Mouse (Mus musculus) midbrain, postnatal 0 days (tissue): ENCODE data around the gene Ptprn2. TPM values are rescaled to one million over a fixed set of nuclear protein-coding genes. Genes with fewer than 3 reads are reported as not detected.

ENCODE experiments used
- ATAC-seq: fragments of 200-750 bp; cut with Nextera tagmentation; 2 replicates; pipeline ENCODE4 v1.8.0; 2017; ENCODE audit warnings: moderate number of reproducible peaks, mild to moderate bottlenecking, moderate TSS enrichment, moderate library complexity; ENCODE audit not compliant: low FRiP score
- DNase-seq: peaks from one replicate; pipeline ENCODE4 v3.0.0-alpha.2; 2015; ENCODE audit warnings: low spot score
- H3K27ac ChIP-seq: fragments of 300-500 bp; sonication (generic); 2 replicates; pipeline ENCODE4 v1.5.1; 2014; ENCODE audit warnings: low read depth, mild to moderate bottlenecking, low read length, mixed read lengths
- H3K27me3 ChIP-seq: fragments of 300-500 bp; sonication (generic); 2 replicates; pipeline ENCODE4 v1.6.1; 2014; ENCODE audit warnings: low read length, control low read depth, mixed read lengths; ENCODE audit not compliant: insufficient read depth
- H3K36me3 ChIP-seq: fragments of 300-500 bp; sonication (generic); 2 replicates; pipeline ENCODE4 v1.6.1; 2014; ENCODE audit warnings: low read length, control low read depth, mixed read lengths; ENCODE audit not compliant: insufficient read depth
- H3K4me1 ChIP-seq: fragments of 300-500 bp; sonication (generic); 2 replicates; pipeline ENCODE4 v1.6.1; 2014; ENCODE audit warnings: mild to moderate bottlenecking, control low read depth, antibody characterized with exemption, low read length, mixed read lengths; ENCODE audit not compliant: insufficient read depth
- H3K4me2 ChIP-seq: fragments of 300-500 bp; sonication (generic); 2 replicates; pipeline ENCODE4 v1.6.1; 2014; ENCODE audit warnings: low read depth, mild to moderate bottlenecking, low read length, mixed read lengths; ENCODE audit not compliant: poor library complexity, severe bottlenecking
- H3K4me3 ChIP-seq: fragments of 300-500 bp; sonication (generic); 2 replicates; pipeline ENCODE4 v1.5.1; 2014; ENCODE audit warnings: low read depth, mild to moderate bottlenecking, low read length, moderate library complexity
- H3K9ac ChIP-seq: fragments of 300-500 bp; sonication (generic); replicated peaks from 2 replicates; pipeline ENCODE4 v1.6.1; 2014; ENCODE audit warnings: mild to moderate bottlenecking, low read length, moderate library complexity, mixed read lengths; ENCODE audit not compliant: poor library complexity, severe bottlenecking
- H3K9me3 ChIP-seq: fragments of 300-500 bp; sonication (generic); 2 replicates; pipeline ENCODE4 v1.6.1; 2016; ENCODE audit warnings: low read length, control low read depth
- CTCF ChIP-seq: IDR thresholded peaks from 2 replicates; pipeline ENCODE4 v1.5.1; 2016; ENCODE audit warnings: antibody characterized with exemption, mild to moderate bottlenecking
- WGBS: fragments of 180-500 bp; shearing (Covaris S2); extraction: QIAGEN DNeasy Blood & Tissue Kit; methylation state at CpG from one replicate; pipeline ENCODE4 v1.1.7; 2014; 5-methylcytosine and 5-hydroxymethylcytosine counted together
- polyA plus RNA-seq: library from polyadenylated mRNA; unstranded; fragments of >200 nt; fragmentation: Nextera tagmentation; extraction: Ambion mirVana; gene quantifications from 2 replicates; pipeline ENCODE4 v1.2.1, GENCODE M21; 2015
- total RNA-seq: library from RNA; depleted of rRNA; stranded (reverse); fragments of >200 nt; gene quantifications from 2 replicates; pipeline ENCODE4 v1.2.3, GENCODE M21; 2014

Ptprn2 gene
- total and polyA plus RNA-seq, 2 experiments from 2014 or later: 22.2 to 110 TPM

DNA sequence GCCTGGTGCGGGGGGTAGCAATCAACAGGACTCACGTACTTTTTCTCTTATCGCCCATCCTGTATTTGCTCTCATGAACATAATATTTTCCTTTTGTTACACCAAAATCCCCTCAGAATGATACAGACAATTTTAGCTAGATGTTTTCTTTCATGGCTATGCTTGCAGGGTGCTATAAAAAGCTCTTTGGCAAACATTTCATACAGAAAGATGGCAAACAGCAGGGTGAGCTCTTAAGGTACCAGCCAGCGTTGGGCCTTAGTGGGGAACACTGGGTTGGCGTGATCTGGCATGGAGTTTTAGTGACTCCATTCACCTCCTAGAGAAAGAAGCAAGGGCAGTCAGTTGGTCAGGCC lies 771.3 kb downstream of the Ptprn2 start:
- no peak for DNase-seq
- Histone ChIP-seq H3K4me1 (peaks cover 24% of the 10 kb centered on the region), H3K27me3 (no peaks in the 10 kb centered on the region), H3K27ac (peak overlapping the region; percentile 79), H3K4me3 (no peak overlapping the region), H3K4me2 (no peak overlapping the region), H3K9ac (no peak overlapping the region), H3K36me3 (peaks cover 20% of the 10 kb centered on the region), H3K9me3 (no peaks in the 10 kb centered on the region)
- no peak for TF ChIP-seq CTCF
- 31% methylated on average over 5 of the region's 5 CpGs for WGBS
- ATAC-seq: no peak

DNA sequence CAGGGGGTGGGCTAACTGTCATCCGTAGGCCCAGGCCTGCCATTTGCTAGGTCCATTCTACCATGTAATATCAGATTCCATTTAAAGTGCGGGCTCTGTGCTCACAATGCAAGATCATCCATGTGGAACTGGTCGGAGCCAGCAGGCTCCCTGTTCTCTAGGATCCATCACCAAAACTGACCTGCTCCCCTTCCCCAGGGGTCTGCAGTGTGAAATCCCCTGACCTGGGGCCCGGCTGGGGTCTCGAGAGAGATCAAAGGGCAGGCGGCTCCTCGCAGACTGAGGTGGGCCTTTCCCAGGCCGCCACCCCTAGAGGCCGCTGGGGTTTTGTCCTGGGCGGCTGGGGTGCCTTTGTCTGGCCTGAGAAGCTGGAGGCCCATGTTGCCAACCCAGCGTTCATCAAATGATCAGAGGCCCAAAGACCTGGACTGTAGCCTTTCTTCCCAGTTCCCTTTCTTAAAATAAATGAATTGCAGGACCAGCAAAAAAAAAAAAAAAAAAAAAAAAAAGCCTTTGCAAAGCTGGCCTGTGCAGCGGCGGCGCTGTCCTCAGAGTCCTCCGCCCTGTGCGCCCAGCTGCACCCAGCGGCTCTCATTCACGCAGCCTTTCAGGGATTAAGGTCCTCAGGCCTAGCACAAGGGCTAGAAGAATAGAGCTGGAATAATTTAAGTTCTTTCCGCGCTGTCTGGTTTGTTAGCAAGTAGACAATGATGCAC lies 771.8 kb downstream of the Ptprn2 start:
- no peak overlapping the region for H3K4me3 ChIP-seq
- 10% methylated on average over 20 of the region's 20 CpGs for WGBS
- H3K4me2 ChIP-seq: no peak overlapping the region
- no peaks in the 10 kb centered on the region for H3K27me3 ChIP-seq
- DNase-seq (peak; percentile 32), ATAC-seq (peak; percentile 72; the same call in 1 of the 2 replicates)
- H3K9ac ChIP-seq: no peak overlapping the region; the same call in 1 of the 2 replicates
- peak overlapping the region; percentile 79 for H3K27ac ChIP-seq
- peaks cover 20% of the 10 kb centered on the region for H3K4me1 ChIP-seq
- H3K36me3 ChIP-seq: peaks cover 20% of the 10 kb centered on the region
- H3K9me3 ChIP-seq: no peaks in the 10 kb centered on the region
- TF ChIP-seq CTCF: peak; percentile 42

DNA sequence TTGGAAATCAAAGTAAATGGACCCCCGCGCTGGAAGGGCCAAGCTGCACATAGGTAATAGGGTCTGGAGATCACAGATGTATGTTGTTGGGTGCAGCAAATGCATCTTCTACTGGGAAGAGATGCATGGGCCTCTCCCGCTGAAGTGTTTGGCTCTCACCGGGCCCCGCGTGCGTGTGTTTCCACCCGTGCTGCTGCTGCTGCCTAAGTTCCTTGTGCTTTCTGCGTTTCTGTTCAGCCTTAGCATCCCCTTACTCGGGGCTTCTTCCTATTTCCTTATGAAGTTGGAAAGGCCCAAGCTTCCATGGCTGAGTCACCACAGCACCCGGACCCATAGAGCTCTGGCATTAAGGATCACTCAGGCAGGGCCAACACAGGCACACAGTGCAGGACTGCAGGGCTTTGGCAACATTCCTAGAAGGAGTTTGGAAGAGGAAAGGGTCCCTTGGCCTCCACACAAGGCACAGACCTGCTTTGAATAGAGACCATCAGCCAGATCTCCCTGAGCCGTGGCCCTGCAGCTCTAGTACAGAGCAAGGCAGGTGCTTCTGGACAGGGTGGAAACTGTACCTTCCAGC lies 772.5 kb downstream of the Ptprn2 start:
- H3K36me3 ChIP-seq: peaks cover 20% of the 10 kb centered on the region
- H3K27ac ChIP-seq: peak overlapping the region; percentile 79
- 10% methylated on average over 12 of the region's 12 CpGs for WGBS
- no peaks in the 10 kb centered on the region for H3K27me3 ChIP-seq
- ATAC-seq (peak; percentile 39), DNase-seq (peak; percentile 56)
- H3K4me2 ChIP-seq: no peak overlapping the region
- no peak overlapping the region for H3K4me3 ChIP-seq
- H3K9ac ChIP-seq: no peak overlapping the region
- H3K4me1 ChIP-seq: peaks cover 19% of the 10 kb centered on the region
- TF ChIP-seq CTCF: no peak
- no peaks in the 10 kb centered on the region for H3K9me3 ChIP-seq

DNA sequence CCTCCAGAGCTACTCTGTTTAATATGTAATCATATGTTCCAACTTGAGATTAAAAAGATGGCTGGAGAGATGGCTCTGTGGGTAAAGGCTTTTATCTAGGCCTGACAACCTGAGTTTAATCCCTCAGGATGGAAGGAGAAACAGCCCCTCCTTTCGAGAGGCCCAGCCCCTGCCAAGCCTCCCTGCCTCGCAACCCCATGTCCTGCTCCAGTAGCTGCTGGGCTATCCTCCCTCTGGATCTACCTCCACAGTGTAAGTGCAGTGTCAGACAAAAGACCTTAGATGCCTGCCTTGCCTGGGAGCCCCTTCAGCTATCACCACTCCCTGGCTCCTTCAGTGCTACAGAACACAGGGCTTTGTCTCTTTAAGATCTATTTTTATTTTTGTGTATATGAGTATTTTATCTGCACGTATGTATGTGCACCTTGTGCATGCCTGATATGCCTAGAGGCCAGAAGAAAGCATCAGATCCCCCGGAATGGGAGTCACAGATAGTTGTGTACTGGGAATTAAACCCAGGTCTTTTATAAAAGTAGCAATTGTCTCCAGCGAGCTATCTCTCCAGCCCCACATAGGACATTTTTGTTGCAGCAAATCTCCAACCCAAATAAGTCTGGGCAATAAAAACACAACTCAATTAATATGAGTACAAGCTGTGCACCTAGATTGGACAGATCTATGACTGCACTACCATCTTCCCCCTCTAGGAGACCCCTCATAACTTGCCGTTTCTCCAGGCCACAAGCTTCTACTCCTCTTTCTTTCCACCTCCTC lies 775.1 kb downstream of the Ptprn2 start:
- Histone ChIP-seq H3K9ac (no peak overlapping the region), H3K4me2 (no peak overlapping the region), H3K4me1 (peaks cover 19% of the 10 kb centered on the region), H3K4me3 (no peak overlapping the region), H3K9me3 (no peaks in the 10 kb centered on the region), H3K36me3 (peaks cover 3% of the 10 kb centered on the region; the same call in 1 of the 2 replicates), H3K27ac (no peak overlapping the region), H3K27me3 (no peaks in the 10 kb centered on the region)
- peak; percentile 47 for TF ChIP-seq CTCF
- ATAC-seq: no peak
- DNase-seq: no peak
- WGBS: 42% methylated on average over 6 of the region's 6 CpGs

DNA sequence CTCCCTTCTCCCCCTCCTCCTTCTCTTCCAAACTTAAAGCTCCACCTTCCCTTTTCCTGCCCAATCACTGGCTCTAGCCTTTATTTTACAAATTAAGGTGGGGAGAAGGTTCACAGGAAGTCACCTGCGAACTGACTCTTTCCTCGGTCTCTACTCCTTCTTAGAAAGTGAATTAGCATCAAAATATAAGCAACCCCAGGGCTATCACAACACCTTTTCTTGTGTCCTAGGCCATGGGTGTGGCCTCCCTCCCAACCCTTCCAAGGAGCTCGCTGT lies 775.6 kb downstream of the Ptprn2 start:
- ATAC-seq (no peak), DNase-seq (no peak)
- H3K9ac ChIP-seq: no peak overlapping the region
- H3K4me2 ChIP-seq: no peak overlapping the region
- no peak overlapping the region for H3K27ac ChIP-seq
- no peak overlapping the region for H3K4me3 ChIP-seq
- peaks cover 19% of the 10 kb centered on the region for H3K4me1 ChIP-seq
- H3K36me3 ChIP-seq: peaks cover 3% of the 10 kb centered on the region; the same call in 1 of the 2 replicates
- no peak for TF ChIP-seq CTCF
- H3K27me3 ChIP-seq: no peaks in the 10 kb centered on the region
- no peaks in the 10 kb centered on the region for H3K9me3 ChIP-seq
- 50% methylated on average over 3 of the region's 3 CpGs for WGBS

DNA sequence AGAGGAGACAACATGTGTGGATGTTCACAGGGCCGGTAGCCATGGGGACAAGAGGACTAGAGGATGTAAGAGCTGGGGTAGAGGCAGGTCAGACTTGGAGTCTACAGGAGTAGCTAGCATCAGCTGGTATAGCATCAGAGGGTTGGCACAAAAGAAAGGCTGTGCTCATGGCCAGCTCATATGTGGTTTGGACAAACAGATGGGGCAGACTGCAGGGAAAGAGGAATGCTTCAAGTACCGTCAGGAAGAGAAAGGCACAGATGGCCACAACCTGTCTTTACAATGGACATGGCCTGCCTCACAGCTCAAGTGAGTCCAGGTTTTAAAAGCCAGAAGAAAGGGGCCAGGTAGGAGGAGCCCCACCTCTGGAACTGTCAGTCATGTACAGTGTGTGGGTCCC lies 776.5 kb downstream of the Ptprn2 start:
- DNase-seq (no peak), ATAC-seq (no peak)
- H3K27ac ChIP-seq: no peak overlapping the region

More for the DNA sequence above, 776.5 kb downstream of the Ptprn2 start:
- Histone ChIP-seq H3K27me3 (no peaks in the 10 kb centered on the region), H3K9ac (no peak overlapping the region), H3K36me3 (peaks cover 3% of the 10 kb centered on the region; the same call in 1 of the 2 replicates), H3K4me3 (no peak overlapping the region), H3K4me1 (peaks cover 18% of the 10 kb centered on the region), H3K9me3 (no peaks in the 10 kb centered on the region), H3K4me2 (no peak overlapping the region)
- no peak for TF ChIP-seq CTCF
- WGBS: 64% methylated on average over 2 of the region's 2 CpGs
